Mouse (Mus musculus) megakaryocyte, adult 5-6 weeks (primary cell): Measurements from ENCODE around the gene Gramd4. TPM values are rescaled to one million over a fixed set of nuclear protein-coding genes. Genes with fewer than 3 reads are reported as not detected.
"Not testable (repeated sequence)": the region's sequence is repeated elsewhere in the genome, so short reads cannot be mapped to it uniquely, and the experiment has no call there.

ENCODE experiments used
- ATAC-seq: 2 replicates; pipeline ENCODE4 v1.8.0; 2016; ENCODE audit warnings: mild to moderate bottlenecking, inconsistent platforms; ENCODE audit not compliant: poor library complexity, severe bottlenecking
- total RNA-seq, 2 experiments: library from RNA; stranded (forward) in 1 of 2; stranded (reverse) in 1 of 2; fragments of 153-499, 151-499 nt in 1 of 2; fragments of 221-1000, 200-1000 nt in 1 of 2; gene quantifications; 2 replicates each; pipeline versions ENCODE4 v1.2.3 to v1.2.4; 2015 to 2017

The Gramd4 gene
- total RNA-seq, 2 experiments from 2014 or later, result 13.1 to 46.0 TPM

DNA sequence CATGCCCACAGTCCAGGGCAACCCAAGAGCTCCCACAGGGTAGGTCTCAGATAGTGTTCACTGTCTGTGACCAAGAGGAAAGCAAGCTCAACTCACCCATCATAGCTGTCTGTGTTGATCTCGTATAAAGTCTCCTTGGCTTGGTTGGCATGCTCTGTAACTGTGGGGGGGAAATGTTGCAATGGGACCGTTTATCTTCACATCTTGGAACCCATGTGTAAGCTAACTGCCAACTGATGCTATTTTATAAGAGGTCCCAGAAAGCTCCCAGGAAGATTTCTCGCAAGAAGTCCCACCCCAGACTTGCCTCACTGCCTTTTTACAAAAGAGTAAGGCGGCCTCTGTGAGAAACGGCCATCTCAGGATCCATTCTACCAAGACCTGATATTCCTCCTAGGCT lies 99.0 kb downstream of the Gramd4 start:
- no peak for ATAC-seq

DNA sequence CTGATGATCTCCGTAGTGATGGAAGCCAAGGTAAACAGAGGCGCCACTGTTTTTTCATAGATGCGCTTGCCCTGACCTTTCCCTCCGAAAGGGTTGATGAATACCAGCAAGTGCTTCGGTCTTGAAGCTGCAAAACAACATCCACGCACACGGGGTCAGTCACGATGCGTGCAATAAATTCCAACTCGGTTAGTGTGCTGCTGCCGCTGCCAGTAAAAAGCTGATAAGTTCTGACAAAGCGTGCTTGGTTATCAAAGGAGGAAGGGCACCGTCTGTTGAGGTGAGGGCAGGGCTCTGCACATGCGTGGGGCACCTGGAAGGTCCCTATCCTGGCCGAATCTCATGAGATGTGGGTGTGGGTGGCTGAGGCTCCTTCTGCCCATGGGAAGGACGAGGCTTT lies 101.6 kb downstream of the Gramd4 start:
- ATAC-seq, result no peak

DNA sequence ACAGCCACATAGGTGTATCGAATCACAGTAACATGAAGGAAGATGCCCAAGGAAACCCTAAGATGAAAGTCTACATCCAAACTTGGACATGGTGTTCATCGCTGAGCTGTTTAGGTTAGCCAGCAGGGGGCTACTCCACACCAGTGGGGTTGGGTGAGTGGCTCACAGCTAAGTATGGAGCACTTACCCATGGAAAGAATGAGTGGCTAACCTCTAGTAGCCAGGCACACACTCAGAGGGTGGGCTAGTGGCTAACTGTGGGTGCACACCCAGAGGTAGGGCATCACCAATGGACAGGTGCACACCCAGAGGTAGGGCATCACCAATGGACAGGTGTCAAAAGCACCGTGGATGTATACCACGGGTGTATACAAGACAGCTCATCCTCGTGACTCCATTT lies 102.2 kb downstream of the Gramd4 start:
- 0 out of 2 replicates have a peak, but pooled peaks have one; percentile 25 for ATAC-seq

DNA sequence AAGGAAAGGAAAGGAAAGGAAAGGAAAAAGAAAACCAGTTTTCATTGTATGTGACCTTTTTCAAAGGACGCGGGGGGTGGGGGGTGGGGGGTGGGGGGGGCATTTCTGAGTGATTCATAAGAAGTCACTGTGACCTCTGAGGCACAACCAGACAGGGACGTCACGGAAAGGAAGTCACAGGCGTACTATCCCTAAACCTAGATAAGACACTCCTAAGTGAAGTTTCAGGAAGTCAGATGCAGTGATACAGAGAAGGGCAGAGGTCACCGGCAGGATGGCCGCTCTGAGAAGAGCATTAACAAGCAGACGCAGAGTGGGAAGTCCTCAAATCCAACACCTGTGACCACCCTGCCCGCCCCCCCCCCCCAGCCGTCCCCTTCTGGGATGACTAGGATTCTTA lies 103.4 kb downstream of the Gramd4 start:
- ATAC-seq, result peak; percentile 59

DNA sequence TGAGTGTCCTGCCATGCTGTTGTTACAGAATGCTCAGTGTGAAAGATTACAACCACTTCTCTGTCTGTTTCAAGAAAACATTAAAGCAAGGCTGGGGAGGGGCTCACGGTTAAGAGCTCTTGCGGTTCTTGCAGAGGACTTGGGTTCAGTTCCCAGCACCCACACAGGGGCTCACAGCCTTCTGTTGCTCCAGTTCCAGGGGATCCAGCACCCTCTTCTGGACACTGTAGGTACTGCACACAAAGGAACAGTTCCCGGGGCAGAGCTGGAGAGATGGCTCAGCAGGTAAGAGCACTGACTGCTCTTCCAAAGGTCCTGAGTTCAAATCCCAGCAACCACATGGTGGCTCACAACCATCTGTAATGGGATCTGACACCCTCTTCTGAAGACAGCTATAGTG lies 104.3 kb downstream of the Gramd4 start:
- ATAC-seq, result not testable (repeated sequence)

DNA sequence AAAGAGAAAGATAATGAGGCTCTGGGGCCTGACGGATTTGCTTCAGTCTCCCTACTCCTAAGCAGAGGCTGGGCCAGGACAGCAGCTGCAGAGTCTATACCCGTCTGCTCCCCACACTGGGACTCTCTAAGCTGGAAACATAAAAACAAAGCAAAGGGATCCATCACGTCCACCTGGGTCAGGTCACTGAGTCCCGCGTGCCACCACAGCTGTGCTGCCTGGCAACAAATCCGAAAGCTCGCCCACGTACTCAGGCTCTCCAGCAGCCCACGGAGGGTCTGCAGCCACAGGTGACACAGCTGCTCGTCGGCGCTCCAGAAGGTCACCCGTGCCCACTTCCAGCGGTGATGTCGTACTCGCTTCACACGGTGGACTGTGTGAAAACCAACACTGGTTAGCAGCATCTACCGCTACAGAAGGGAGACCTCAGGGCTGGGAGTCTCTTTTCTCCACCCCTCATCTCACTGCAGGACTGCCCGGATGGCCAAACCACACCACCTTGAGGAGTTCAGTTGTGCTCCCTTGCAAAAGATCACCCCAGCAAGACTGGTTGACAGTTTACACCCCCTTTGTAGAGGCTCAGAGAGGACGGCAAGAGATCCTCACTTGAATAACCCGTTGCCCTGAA lies 107.3 kb downstream of the Gramd4 start:
- ATAC-seq, result no peak

DNA sequence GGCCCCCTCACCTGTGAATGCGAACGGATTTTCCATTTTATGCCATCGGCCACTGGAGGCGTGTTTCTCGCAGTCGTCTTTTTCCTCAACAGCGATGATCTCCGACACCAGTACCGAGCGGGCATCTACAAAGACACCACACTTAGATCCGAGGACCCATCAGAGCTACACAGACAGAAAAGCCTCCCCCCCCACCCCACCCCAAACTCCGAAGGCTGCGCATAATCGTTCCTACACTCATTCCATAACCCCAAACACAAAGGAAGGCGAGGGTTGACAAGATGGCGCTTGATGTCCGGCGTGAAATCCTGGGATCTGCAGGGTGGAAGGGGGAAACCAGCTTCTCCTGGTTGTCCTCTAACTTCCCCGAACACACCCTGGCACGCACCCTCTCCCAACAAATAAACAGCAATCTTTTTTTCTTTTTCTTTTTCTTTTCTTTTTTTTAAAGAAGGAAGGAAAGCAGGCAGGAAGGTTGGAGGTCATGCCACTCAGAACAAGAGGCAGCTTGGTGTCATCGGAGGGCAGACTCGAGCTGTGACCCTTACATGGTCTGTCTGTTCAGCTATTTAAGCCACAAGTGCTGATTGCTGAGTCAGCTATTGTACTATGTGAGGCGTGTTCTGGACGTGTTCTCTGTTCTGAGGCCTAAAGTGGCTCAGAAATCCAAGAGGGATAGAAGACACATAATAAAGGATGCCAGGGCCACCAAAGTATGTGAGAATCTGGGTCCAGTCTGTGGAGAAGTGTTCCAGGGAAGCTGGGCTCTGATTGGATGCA lies 108.5 kb downstream of the Gramd4 start:
- no peak for ATAC-seq

DNA sequence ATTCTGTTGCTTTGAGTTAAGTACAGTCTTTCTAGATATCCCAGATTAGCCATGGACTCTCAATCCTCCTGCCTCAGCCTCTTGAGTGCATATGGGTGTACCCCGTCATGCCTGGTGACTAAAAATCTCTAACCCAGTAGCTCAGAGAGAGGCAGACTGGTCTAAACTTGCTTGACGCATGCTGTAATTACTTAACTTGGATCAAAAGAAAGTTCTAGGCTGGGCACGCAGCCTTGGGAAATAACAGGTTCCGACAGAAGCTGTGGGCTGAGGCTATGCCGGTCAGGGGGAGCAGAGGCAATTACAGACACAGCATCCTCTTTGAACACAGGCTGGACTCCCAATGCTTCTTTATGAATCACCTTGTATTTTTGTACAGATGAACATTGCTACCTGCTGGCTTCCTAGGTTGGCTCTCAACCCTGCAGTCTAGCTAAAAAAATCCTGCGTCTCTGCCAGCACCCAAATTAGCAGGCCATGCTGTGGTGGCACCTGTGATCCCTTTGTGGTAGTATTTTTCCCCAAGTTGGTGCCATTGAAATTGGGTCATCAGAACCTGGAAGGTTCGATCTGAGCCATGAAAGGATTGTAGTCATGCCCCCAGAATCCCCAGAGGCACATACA lies 109.6 kb downstream of the Gramd4 start:
- ATAC-seq, result no peak

DNA sequence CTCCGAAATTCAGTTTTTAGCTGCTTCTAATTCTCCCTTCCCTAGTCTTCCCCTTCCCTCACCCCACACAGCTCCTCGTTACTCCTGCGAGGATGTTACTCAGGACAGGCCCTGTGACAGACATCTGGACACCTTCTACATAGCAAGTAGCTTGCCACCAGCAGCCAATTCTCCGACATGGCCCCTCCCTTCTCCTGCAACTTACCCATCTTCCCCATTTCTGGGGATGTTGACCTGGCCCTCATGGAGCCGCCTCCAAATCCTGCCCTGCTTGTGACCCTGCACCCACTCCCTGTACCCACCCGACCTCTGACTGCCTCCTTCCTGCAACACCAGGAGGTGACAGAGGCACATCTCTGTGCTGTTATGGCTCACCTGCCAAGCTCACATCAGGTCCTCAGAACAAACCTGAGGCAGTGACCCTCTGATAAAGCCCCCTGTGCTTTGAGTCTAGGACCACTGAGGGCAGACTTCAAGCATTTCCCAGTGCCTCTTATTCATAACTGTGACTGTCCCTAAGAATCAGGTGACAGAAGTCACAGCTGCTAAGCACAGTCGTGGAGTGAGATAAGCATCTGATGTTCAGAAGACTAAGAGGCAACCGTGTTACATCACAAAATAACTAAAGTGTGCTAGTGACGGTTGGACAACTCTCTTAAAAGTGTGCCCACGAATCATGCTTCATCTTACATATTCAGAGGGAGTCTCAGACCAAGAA lies 110.5 kb downstream of the Gramd4 start:
- ATAC-seq, result peak; percentile 30; the same call in 1 of the 2 replicates

DNA sequence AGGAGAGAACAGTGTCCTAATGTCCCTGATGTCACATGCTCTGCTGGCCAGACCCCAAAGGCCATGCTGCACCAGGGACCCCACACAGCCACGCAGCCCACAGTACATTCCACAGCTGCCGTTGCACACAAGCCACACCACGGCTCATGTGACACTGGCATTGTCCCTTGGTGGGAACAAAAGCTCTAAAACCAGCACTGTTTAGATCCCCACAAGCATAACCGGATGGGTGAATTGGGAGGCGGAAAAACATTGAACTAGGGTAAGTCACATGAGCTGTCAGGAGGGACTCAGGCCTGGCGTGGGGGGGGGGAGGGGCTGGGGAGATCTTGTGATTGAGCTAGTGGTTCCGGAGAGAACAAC lies 111.0 kb downstream of the Gramd4 start:
- peak; percentile 21; the same call in 1 of the 2 replicates for ATAC-seq

DNA sequence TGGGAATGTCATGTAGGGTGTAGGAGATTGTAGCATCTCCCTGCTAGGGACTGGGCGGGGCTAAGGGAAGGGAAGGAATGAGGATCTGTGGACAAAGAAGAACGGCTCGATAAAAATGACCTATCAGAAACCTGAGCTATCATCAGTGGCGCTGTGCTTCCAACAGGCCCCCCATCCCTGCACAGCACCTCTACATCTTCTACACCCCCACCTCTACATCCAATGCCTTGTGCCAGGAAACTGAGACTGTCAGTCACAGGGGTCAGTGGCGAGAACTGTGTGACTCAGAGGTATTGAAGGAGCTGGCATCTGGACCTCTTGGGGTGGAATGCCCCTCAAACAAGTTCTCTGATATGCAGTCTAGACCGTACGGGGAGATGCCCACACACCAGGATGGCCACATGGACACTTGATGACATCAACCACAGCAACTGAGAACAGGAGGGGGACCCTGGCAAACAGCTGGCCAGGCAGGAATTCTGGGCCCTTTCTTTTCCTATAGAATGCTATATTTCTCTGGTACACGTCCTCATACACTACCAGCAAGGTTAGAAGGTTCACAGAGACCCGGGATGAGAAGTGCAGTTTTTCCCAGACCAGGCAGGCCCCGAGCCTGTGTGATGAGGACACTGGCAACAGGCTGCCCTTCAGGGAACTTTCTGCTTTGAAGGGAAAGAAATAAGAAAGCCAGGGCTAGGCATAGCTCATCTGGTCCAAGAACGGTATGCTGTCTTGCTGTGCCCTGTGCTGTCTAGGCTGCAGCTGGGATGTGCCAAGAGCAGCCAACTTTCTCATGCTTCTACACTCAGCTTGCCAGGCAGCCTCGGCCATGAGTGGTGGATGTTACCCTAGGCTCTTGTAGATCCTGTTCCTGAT lies 111.7 kb downstream of the Gramd4 start:
- ATAC-seq, result no peak

DNA sequence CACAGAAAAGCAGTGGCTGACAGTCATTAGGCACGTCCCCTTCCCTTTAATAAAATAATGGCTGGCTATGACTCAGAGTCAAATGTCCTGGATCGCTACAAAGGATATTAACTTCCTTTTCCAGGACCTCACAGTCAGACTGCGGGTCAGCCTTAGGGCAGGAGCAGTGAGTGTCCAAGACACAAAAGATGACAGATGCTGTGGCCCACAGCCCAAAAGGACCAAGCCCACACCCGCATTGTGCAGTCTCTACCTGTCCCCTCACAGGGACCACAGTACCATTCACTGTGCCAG lies 112.3 kb downstream of the Gramd4 start:
- ATAC-seq, result no peak

DNA sequence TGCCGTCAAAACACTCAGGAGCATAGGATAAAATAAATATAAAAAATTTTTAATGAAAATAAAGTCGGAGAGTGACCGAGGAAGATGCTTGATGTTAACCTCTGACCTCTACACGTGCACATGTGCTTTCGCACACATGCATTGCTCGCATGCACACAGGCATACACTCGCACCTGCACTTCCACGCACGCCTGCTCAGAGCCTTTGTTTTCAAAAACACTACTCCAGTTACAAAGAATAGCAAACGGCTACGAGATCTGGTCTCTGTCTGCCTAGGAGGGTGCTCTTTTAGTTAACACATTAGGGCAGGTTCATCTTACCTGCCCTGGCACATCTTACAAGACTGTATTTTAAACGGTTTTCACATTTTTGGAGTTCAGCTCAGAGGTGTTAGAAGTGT lies 113.8 kb downstream of the Gramd4 start:
- ATAC-seq, result no peak

DNA sequence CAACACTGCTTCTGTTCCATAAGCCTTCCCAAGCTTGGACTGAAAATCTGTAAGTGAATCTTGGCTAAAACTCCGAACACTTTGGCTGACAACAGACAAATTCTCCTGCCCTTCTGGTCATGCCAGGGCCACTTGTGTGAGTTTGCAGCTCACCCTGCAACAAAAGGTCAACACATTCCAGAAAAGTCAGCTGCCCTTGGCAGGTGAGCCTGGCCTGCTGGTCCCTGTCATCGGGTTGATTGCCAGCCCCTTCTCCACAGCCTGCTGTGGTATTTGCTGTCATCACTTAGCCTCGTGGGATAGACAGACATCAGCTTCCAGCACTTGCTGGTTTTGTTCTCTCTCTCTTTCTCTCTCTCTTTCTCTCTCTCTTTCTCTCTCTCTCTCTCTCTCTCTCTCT lies 114.6 kb downstream of the Gramd4 start:
- ATAC-seq, result no peak

DNA sequence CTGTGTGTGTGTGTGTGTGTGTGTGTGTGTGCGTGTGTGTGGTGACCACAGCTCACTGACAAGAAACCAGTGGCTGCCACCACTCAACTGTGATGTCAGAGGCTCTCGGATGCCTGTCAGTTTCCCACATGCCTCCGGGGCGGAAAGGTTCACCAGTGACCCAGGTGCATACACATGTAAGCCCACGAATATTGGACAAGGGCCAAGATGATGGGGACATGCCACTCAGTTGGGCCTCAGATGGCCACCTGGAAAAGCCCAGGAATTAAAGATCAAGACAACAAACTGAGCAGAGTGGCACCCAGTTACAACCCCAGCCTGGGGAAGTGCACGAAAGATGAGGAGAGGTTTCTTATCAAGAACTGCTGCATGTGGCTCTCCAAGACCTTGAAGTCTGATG lies 115.0 kb downstream of the Gramd4 start:
- ATAC-seq, result peak; percentile 26; the same call in 1 of the 2 replicates

DNA sequence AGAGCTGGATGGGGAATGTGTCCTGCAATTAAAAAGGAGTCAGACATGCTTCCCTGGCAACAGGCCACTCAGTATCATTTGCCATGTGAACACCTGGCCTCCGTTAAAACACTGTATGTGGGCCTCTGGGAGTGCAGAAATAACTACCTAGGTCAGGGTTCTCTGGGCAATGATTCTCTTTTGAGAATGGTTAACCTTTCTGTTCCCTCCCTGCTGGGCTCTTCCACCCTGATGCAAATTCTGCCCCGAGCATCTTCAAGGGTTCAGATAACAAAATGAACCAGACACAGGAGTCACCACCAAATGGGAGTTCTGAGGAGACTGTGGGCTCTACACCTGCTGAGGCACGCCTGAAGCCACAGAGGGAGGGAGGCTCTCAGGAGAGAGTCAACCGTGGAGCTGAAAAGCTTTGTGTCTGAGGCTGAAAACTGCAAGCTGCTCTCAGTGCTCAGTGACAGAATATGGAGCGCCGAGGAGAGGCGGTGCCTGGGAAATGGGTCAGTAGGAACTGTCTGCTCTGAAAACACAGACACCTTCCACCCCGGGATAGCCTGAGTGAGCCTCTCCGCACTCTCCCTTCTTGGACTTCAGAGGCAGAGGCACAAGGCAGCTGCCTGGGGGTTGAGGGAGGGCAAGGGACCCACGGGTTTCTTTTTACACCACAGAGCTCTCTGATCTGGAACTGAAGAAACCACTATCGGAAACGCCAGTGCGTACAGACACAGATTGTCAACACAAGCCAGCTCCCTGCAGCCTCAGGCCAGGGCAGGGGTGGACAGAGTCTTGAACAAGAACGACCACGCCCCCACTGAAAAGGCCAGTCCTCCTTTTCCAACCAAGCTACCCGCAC lies 115.9 kb downstream of the Gramd4 start:
- ATAC-seq, result peak; percentile 58

DNA sequence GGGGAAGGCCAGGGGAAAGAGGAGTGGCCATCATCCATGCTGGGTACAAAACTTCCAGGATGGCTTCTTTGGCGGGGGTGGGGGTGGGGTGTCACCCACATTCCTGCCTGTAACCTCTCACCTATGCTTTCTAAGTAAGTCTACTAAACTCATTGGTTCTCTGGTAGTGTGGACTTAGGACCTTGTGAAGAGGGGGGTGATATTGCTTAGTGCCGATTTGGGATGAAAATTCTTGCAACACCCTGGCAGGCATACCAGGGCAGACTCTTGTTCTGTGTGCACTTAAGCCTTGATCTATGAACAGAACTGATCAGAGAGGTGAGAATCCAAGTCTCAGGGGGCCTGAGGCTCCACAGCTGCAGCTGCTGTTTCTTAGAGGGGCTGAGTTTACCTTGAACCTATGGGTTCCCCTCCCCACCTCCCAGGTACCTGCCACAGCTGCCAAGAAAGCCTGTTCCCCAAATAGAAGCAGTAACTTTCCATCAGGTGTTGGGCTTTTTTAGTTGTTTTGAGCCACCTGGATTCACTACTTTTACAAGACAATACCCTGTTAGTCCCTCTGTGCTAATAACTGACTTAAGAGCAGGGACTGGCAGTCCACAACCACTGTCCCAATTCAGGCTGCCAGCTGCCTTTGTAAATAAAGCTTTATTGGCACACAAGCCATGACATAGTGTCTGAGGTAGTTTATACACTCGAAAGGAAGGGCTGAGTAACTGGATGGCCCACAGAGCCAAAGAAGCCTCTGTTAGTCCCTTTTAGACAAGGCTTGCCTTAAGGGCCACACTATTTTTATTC lies 118.0 kb downstream of the Gramd4 start:
- no peak for ATAC-seq

DNA sequence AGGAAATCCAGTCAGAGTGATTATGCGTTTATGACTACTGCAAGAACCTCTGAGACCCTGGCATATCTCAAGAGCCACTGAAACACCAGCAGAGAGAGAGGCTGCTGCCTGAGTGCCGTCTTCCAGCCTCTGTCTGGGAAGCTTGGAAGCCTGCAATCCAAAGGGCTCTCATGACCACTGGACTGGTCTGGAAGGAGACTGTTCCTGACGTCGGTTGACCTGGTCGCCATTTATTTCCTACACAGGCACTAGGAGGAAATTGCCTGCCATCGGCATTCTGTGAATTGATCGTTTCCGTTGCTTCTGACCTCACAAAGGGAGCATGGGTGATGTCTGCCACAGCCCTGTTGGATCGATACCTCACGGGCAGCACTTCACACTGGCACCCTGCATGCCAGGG lies 118.7 kb downstream of the Gramd4 start:
- no peak for ATAC-seq
